Mouse (Mus musculus): ENCODE data around the gene Echdc2. TPM values are rescaled to one million over a fixed set of nuclear protein-coding genes. Genes with fewer than 3 reads are reported as not detected.

The Echdc2 gene
- polyA plus RNA-seq, 1 experiment from 2014 or later = 24.2 TPM

- Histone ChIP-seq H3K36me3 (ENCODE audit: control insufficient read depth, insufficient read depth) (no peaks in the 10 kb centered on the region; the same call in 1 of the 2 replicates), H3K4me3 (ENCODE audit: low read depth, low read length) (no peak overlapping the region), H3K4me2 (ENCODE audit: low read depth, low read length) (no peak overlapping the region), H3K9ac (ENCODE audit: low read depth, low read length) (no peak overlapping the region), H3K9me3 (replicated peaks; ENCODE audit: control insufficient read depth, low read length) (no peaks in the 10 kb centered on the region), H3K4me1 (ENCODE audit: control insufficient read depth, low read depth, low read length) (no peaks in the 10 kb centered on the region), H3K27me3 (ENCODE audit: control insufficient read depth, insufficient read depth, low read depth, low read length) (peaks cover 14% of the 10 kb centered on the region), H3K27ac (ENCODE audit: low read length) (no peak overlapping the region)
- no peak for ATAC-seq (ENCODE audit: low read depth)
- 62% methylated on average over 6 of the region's 6 CpGs for WGBS (ENCODE audit: insufficient replicate concordance)
Measured at GRCm38 (mm10) chr4:108168056-108168455, 2.8 kb downstream of the Echdc2 start.

- Histone ChIP-seq H3K9me3 (replicated peaks; ENCODE audit: control insufficient read depth, low read length) (no peaks in the 10 kb centered on the region), H3K36me3 (ENCODE audit: control insufficient read depth, insufficient read depth) (no peaks in the 10 kb centered on the region), H3K27me3 (ENCODE audit: control insufficient read depth, insufficient read depth, low read depth, low read length) (no peaks in the 10 kb centered on the region), H3K27ac (ENCODE audit: low read length) (no peak overlapping the region), H3K9ac (ENCODE audit: low read depth, low read length) (no peak overlapping the region), H3K4me2 (ENCODE audit: low read depth, low read length) (no peak overlapping the region), H3K4me3 (ENCODE audit: low read depth, low read length) (no peak overlapping the region), H3K4me1 (ENCODE audit: control insufficient read depth, low read depth, low read length) (no peaks in the 10 kb centered on the region)
- ATAC-seq (ENCODE audit: low read depth) = no peak
- 56% methylated on average over 1 of the region's 1 CpGs for WGBS (ENCODE audit: insufficient replicate concordance)
Measured at GRCm38 (mm10) chr4:108182278-108182677, 17.0 kb downstream of the Echdc2 start.

GRCm38 (mm10) chr4:108192821-108193323 lies 27.6 kb downstream of the Echdc2 start:
- 57% methylated on average over 2 of the region's 2 CpGs for WGBS (ENCODE audit: insufficient replicate concordance)
- H3K27me3 ChIP-seq (ENCODE audit: control insufficient read depth, insufficient read depth, low read depth, low read length) = no peaks in the 10 kb centered on the region
- no peak overlapping the region for H3K9ac ChIP-seq (ENCODE audit: low read depth, low read length)
- no peak overlapping the region for H3K4me2 ChIP-seq (ENCODE audit: low read depth, low read length)
- no peaks in the 10 kb centered on the region for H3K9me3 ChIP-seq (replicated peaks; ENCODE audit: control insufficient read depth, low read length)
- no peak overlapping the region for H3K4me3 ChIP-seq (ENCODE audit: low read depth, low read length)
- no peak for ATAC-seq (ENCODE audit: low read depth)
- H3K4me1 ChIP-seq (ENCODE audit: control insufficient read depth, low read depth, low read length) = no peaks in the 10 kb centered on the region
- no peak overlapping the region for H3K27ac ChIP-seq (ENCODE audit: low read length)
- no peaks in the 10 kb centered on the region for H3K36me3 ChIP-seq (ENCODE audit: control insufficient read depth, insufficient read depth)

- no peak overlapping the region for H3K27ac ChIP-seq (ENCODE audit: low read length)
- H3K4me3 ChIP-seq (ENCODE audit: low read depth, low read length) = no peak overlapping the region
- WGBS (ENCODE audit: insufficient replicate concordance) = 62% methylated on average over 6 of the region's 6 CpGs
- no peak overlapping the region for H3K4me2 ChIP-seq (ENCODE audit: low read depth, low read length)
- no peaks in the 10 kb centered on the region for H3K36me3 ChIP-seq (ENCODE audit: control insufficient read depth, insufficient read depth)
- no peaks in the 10 kb centered on the region for H3K9me3 ChIP-seq (replicated peaks; ENCODE audit: control insufficient read depth, low read length)
- no peak overlapping the region for H3K9ac ChIP-seq (ENCODE audit: low read depth, low read length)
- no peaks in the 10 kb centered on the region for H3K27me3 ChIP-seq (ENCODE audit: control insufficient read depth, insufficient read depth, low read depth, low read length)
- no peak for ATAC-seq (ENCODE audit: low read depth)
- no peaks in the 10 kb centered on the region for H3K4me1 ChIP-seq (ENCODE audit: control insufficient read depth, low read depth, low read length)
Measured at GRCm38 (mm10) chr4:108196277-108196855, 31.1 kb downstream of the Echdc2 start.

GRCm38 (mm10) chr4:108199236-108199635 lies 34.0 kb downstream of the Echdc2 start:
- H3K4me1 ChIP-seq (ENCODE audit: control insufficient read depth, low read depth, low read length) = no peaks in the 10 kb centered on the region
- WGBS (ENCODE audit: insufficient replicate concordance) = 39% methylated on average over 2 of the region's 2 CpGs
- H3K27ac ChIP-seq (ENCODE audit: low read length) = no peak overlapping the region
- no peaks in the 10 kb centered on the region for H3K9me3 ChIP-seq (replicated peaks; ENCODE audit: control insufficient read depth, low read length)
- H3K9ac ChIP-seq (ENCODE audit: low read depth, low read length) = no peak overlapping the region
- ATAC-seq (ENCODE audit: low read depth) = no peak
- no peaks in the 10 kb centered on the region for H3K27me3 ChIP-seq (ENCODE audit: control insufficient read depth, insufficient read depth, low read depth, low read length)
- H3K36me3 ChIP-seq (ENCODE audit: control insufficient read depth, insufficient read depth) = no peaks in the 10 kb centered on the region
- no peak overlapping the region for H3K4me2 ChIP-seq (ENCODE audit: low read depth, low read length)
- no peak overlapping the region for H3K4me3 ChIP-seq (ENCODE audit: low read depth, low read length)

GRCm38 (mm10) chr4:108204629-108205028 lies 39.4 kb downstream of the Echdc2 start:
- ATAC-seq (ENCODE audit: low read depth) = no peak
- no peaks in the 10 kb centered on the region for H3K27me3 ChIP-seq (ENCODE audit: control insufficient read depth, insufficient read depth, low read depth, low read length)
- H3K36me3 ChIP-seq (ENCODE audit: control insufficient read depth, insufficient read depth) = no peaks in the 10 kb centered on the region
- no peaks in the 10 kb centered on the region for H3K9me3 ChIP-seq (replicated peaks; ENCODE audit: control insufficient read depth, low read length)
- no peak overlapping the region for H3K9ac ChIP-seq (ENCODE audit: low read depth, low read length)
- H3K4me2 ChIP-seq (ENCODE audit: low read depth, low read length) = no peak overlapping the region
- 48% methylated on average over 6 of the region's 6 CpGs for WGBS (ENCODE audit: insufficient replicate concordance)
- no peaks in the 10 kb centered on the region for H3K4me1 ChIP-seq (ENCODE audit: control insufficient read depth, low read depth, low read length)
- no peak overlapping the region for H3K4me3 ChIP-seq (ENCODE audit: low read depth, low read length)
- no peak overlapping the region for H3K27ac ChIP-seq (ENCODE audit: low read length)

- H3K27me3 ChIP-seq (ENCODE audit: control insufficient read depth, insufficient read depth, low read depth, low read length) = peaks cover 28% of the 10 kb centered on the region
- H3K27ac ChIP-seq (ENCODE audit: low read length) = no peak overlapping the region
- 58% methylated on average over 2 of the region's 2 CpGs for WGBS (ENCODE audit: insufficient replicate concordance)
- no peaks in the 10 kb centered on the region for H3K9me3 ChIP-seq (replicated peaks; ENCODE audit: control insufficient read depth, low read length)
- no peaks in the 10 kb centered on the region for H3K36me3 ChIP-seq (ENCODE audit: control insufficient read depth, insufficient read depth)
- no peak overlapping the region for H3K4me2 ChIP-seq (ENCODE audit: low read depth, low read length)
- no peak for ATAC-seq (ENCODE audit: low read depth)
- no peaks in the 10 kb centered on the region; the same call in 1 of the 2 replicates for H3K4me1 ChIP-seq (ENCODE audit: control insufficient read depth, low read depth, low read length)
- no peak overlapping the region for H3K9ac ChIP-seq (ENCODE audit: low read depth, low read length)
- H3K4me3 ChIP-seq (ENCODE audit: low read depth, low read length) = no peak overlapping the region
Measured at GRCm38 (mm10) chr4:108213023-108213422, 47.8 kb downstream of the Echdc2 start.

GRCm38 (mm10) chr4:108217332-108218179 lies 52.3 kb downstream of the Echdc2 start, which contains the start of gene Zyg11a:
Zyg11a (minus strand) TSS chr4:108218048.
- WGBS (ENCODE audit: insufficient replicate concordance) = 2% methylated on average over 98 of the region's 107 CpGs
- peak; percentile 77 for ATAC-seq (ENCODE audit: low read depth)
- H3K36me3 ChIP-seq (ENCODE audit: control insufficient read depth, insufficient read depth) = no peaks in the 10 kb centered on the region
- H3K27me3 ChIP-seq (ENCODE audit: control insufficient read depth, insufficient read depth, low read depth, low read length) = peaks cover 43% of the 10 kb centered on the region
- H3K4me1 ChIP-seq (ENCODE audit: control insufficient read depth, low read depth, low read length) = no peaks in the 10 kb centered on the region; the same call in 1 of the 2 replicates
- H3K4me3 ChIP-seq (ENCODE audit: low read depth, low read length) = peak within 1 kb of the TSS; percentile 54
- peak within 1 kb of the TSS; percentile 50 for H3K4me2 ChIP-seq (ENCODE audit: low read depth, low read length)
- no peaks in the 10 kb centered on the region for H3K9me3 ChIP-seq (replicated peaks; ENCODE audit: control insufficient read depth, low read length)
- H3K9ac ChIP-seq (ENCODE audit: low read depth, low read length) = peak within 1 kb of the TSS; percentile 20; the same call in 1 of the 2 replicates
- H3K27ac ChIP-seq (ENCODE audit: low read length) = no peak within 1 kb of the TSS

- no peak for ATAC-seq (ENCODE audit: low read depth)
- H3K4me3 ChIP-seq (ENCODE audit: low read depth, low read length) = no peak overlapping the region
- no peaks in the 10 kb centered on the region for H3K9me3 ChIP-seq (replicated peaks; ENCODE audit: control insufficient read depth, low read length)
- no peaks in the 10 kb centered on the region; the same call in 1 of the 2 replicates for H3K4me1 ChIP-seq (ENCODE audit: control insufficient read depth, low read depth, low read length)
- no peak overlapping the region for H3K27ac ChIP-seq (ENCODE audit: low read length)
- H3K36me3 ChIP-seq (ENCODE audit: control insufficient read depth, insufficient read depth) = no peaks in the 10 kb centered on the region
- H3K27me3 ChIP-seq (ENCODE audit: control insufficient read depth, insufficient read depth, low read depth, low read length) = peaks cover 43% of the 10 kb centered on the region
- no peak overlapping the region for H3K9ac ChIP-seq (ENCODE audit: low read depth, low read length)
- H3K4me2 ChIP-seq (ENCODE audit: low read depth, low read length) = no peak overlapping the region
- WGBS (ENCODE audit: insufficient replicate concordance) = 23% methylated on average over 9 of the region's 9 CpGs
Measured at GRCm38 (mm10) chr4:108219019-108219418, 53.8 kb downstream of the Echdc2 start.

All from liver, embryonic 16.5 days (tissue).